Mouse (Mus musculus) kidney, embryonic 16.5 days (tissue): ENCODE measurements around the gene Pax2. TPM values are rescaled to one million over a fixed set of nuclear protein-coding genes. Genes with fewer than 3 reads are reported as not detected.
A peak's percentile ranks its signal among the peaks of the same experiment; 100 is the strongest.

Experiments
- ATAC-seq: fragments of 200-750 bp; cut with Nextera tagmentation; 2 replicates; pipeline ENCODE4 v1.8.0; 2017; ENCODE audit warnings: moderate TSS enrichment; ENCODE audit not compliant: low FRiP score, low TSS enrichment
- H3K27ac ChIP-seq: fragments of 300-500 bp; sonication (generic); 2 replicates; pipeline ENCODE4 v1.5.1; 2014; ENCODE audit warnings: low read length
- H3K27me3 ChIP-seq: fragments of 300-500 bp; sonication (generic); 2 replicates; pipeline ENCODE4 v1.6.1; 2014; ENCODE audit warnings: low read length, control low read depth, mixed read lengths; ENCODE audit not compliant: insufficient read depth
- H3K36me3 ChIP-seq: fragments of 300-500 bp; sonication (generic); 2 replicates; pipeline ENCODE4 v1.6.1; 2014; ENCODE audit warnings: low read length, control low read depth, mixed read lengths; ENCODE audit not compliant: insufficient read depth
- H3K4me1 ChIP-seq: fragments of 300-500 bp; sonication (generic); 2 replicates; pipeline ENCODE4 v1.6.1; 2014; ENCODE audit warnings: low read length, control low read depth, mixed read lengths; ENCODE audit not compliant: insufficient read depth
- H3K4me2 ChIP-seq: fragments of 300-500 bp; sonication (generic); replicated peaks from 2 replicates; pipeline ENCODE4 v1.6.1; 2014; ENCODE audit warnings: low read depth, low read length
- H3K4me3 ChIP-seq: fragments of 300-500 bp; sonication (generic); 2 replicates; pipeline ENCODE4 v1.5.1; 2014; ENCODE audit warnings: mild to moderate bottlenecking, low read length
- H3K9ac ChIP-seq: fragments of 300-500 bp; sonication (generic); replicated peaks from 2 replicates; pipeline ENCODE4 v1.6.1; 2014; ENCODE audit warnings: low read length
- H3K9me3 ChIP-seq: fragments of 300-500 bp; sonication (generic); 2 replicates; pipeline ENCODE4 v1.6.1; 2016; ENCODE audit warnings: low read length, control low read depth
- WGBS: fragments of 180-500 bp; shearing (Covaris S2); extraction: QIAGEN DNeasy Blood & Tissue Kit; methylation state at CpG from one replicate; pipeline ENCODE4 v1.1.7; 2014; 5-methylcytosine and 5-hydroxymethylcytosine counted together
- polyA plus RNA-seq: library from polyadenylated mRNA; unstranded; fragments of >200 nt; fragmentation: Nextera tagmentation; extraction: Ambion mirVana; gene quantifications from 2 replicates; pipeline ENCODE4 v1.2.1, GENCODE M21; 2015

Gene Pax2
- polyA plus RNA-seq: 23.8 and 33.2 TPM in 2 replicates

- Histone ChIP-seq H3K9me3 (no peaks in the 10 kb centered on the region), H3K36me3 (peaks cover 4% of the 10 kb centered on the region; the same call in 1 of the 2 replicates), H3K9ac (peak within 1 kb of the TSS; percentile 93), H3K4me2 (peak within 1 kb of the TSS; percentile 78), H3K27ac (peak within 1 kb of the TSS; percentile 98), H3K4me1 (peaks cover 36% of the 10 kb centered on the region), H3K4me3 (peak within 1 kb of the TSS; percentile 73), H3K27me3 (peaks cover 52% of the 10 kb centered on the region)
- under 1% methylated on average over 48 of the region's 52 CpGs for WGBS
- ATAC-seq: peak; percentile 57
These were observed at the start of gene Pax2 for GRCm38 (mm10) chr19:44755693-44756420. Gene Pax2 (plus strand): TSS chr19:44756045.

GRCm38 (mm10) chr19:44708885-44709284 lies 47.0 kb upstream of the Pax2 start:
- WGBS: 47% methylated on average over 3 of the region's 3 CpGs
- Histone ChIP-seq H3K9me3 (peaks cover 7% of the 10 kb centered on the region; the same call in 1 of the 2 replicates), H3K27me3 (no peaks in the 10 kb centered on the region), H3K27ac (no peak overlapping the region), H3K4me1 (no peaks in the 10 kb centered on the region), H3K4me2 (no peak overlapping the region), H3K36me3 (no peaks in the 10 kb centered on the region), H3K4me3 (no peak overlapping the region), H3K9ac (no peak overlapping the region)
- ATAC-seq: no peak

GRCm38 (mm10) chr19:44716731-44717600 lies 38.9 kb upstream of the Pax2 start:
- no peaks in the 10 kb centered on the region for H3K36me3 ChIP-seq
- peaks cover 7% of the 10 kb centered on the region; the same call in 1 of the 2 replicates for H3K9me3 ChIP-seq
- no peak overlapping the region for H3K9ac ChIP-seq
- WGBS: 76% methylated on average over 22 of the region's 22 CpGs
- H3K27ac ChIP-seq: no peak overlapping the region
- no peak overlapping the region for H3K4me2 ChIP-seq
- H3K27me3 ChIP-seq: peaks cover 16% of the 10 kb centered on the region; the same call in 1 of the 2 replicates
- H3K4me1 ChIP-seq: peaks cover 22% of the 10 kb centered on the region
- ATAC-seq: no peak
- no peak overlapping the region for H3K4me3 ChIP-seq

- no peaks in the 10 kb centered on the region for H3K36me3 ChIP-seq
- peak overlapping the region; percentile 49 for H3K4me3 ChIP-seq
- H3K9me3 ChIP-seq: peaks cover 2% of the 10 kb centered on the region; the same call in 1 of the 2 replicates
- WGBS: 2% methylated on average over 30 of the region's 30 CpGs
- ATAC-seq: peak; percentile 13; the same call in 1 of the 2 replicates
- H3K27ac ChIP-seq: peak overlapping the region; percentile 92
- H3K4me2 ChIP-seq: peak overlapping the region; percentile 94
- H3K27me3 ChIP-seq: peaks cover 34% of the 10 kb centered on the region; the same call in 1 of the 2 replicates
- peaks cover 42% of the 10 kb centered on the region for H3K4me1 ChIP-seq
- H3K9ac ChIP-seq: peak overlapping the region; percentile 69
These were observed 36.3 kb upstream of the Pax2 start for GRCm38 (mm10) chr19:44719292-44720193.

GRCm38 (mm10) chr19:44720194-44720521 lies 35.7 kb upstream of the Pax2 start:
- Histone ChIP-seq H3K27me3 (peaks cover 34% of the 10 kb centered on the region; the same call in 1 of the 2 replicates), H3K27ac (peak overlapping the region; percentile 92), H3K9me3 (peaks cover 2% of the 10 kb centered on the region; the same call in 1 of the 2 replicates), H3K4me1 (peaks cover 44% of the 10 kb centered on the region), H3K4me2 (peak overlapping the region; percentile 94), H3K36me3 (no peaks in the 10 kb centered on the region), H3K4me3 (peak overlapping the region; percentile 49), H3K9ac (peak overlapping the region; percentile 69)
- under 1% methylated on average over 29 of the region's 29 CpGs for WGBS
- ATAC-seq: peak; percentile 67

- Histone ChIP-seq H3K36me3 (no peaks in the 10 kb centered on the region), H3K9ac (peak overlapping the region; percentile 48), H3K27me3 (peaks cover 34% of the 10 kb centered on the region; the same call in 1 of the 2 replicates)
These were observed 32.0 kb upstream of the Pax2 start for GRCm38 (mm10) chr19:44723611-44724440.

GRCm38 (mm10) chr19:44725951-44726791 lies 29.7 kb upstream of the Pax2 start:
- H3K27me3 ChIP-seq: peaks cover 25% of the 10 kb centered on the region; the same call in 1 of the 2 replicates
- peak overlapping the region; percentile 84 for H3K4me2 ChIP-seq
- under 1% methylated on average over 54 of the region's 55 CpGs for WGBS
- H3K4me3 ChIP-seq: peak overlapping the region; percentile 70
- peaks cover 28% of the 10 kb centered on the region for H3K4me1 ChIP-seq
- H3K9me3 ChIP-seq: peaks cover 2% of the 10 kb centered on the region; the same call in 1 of the 2 replicates
- no peaks in the 10 kb centered on the region for H3K36me3 ChIP-seq
- peak overlapping the region; percentile 94 for H3K9ac ChIP-seq
- ATAC-seq: peak; percentile 54; the same call in 1 of the 2 replicates
- H3K27ac ChIP-seq: peak overlapping the region; percentile 86

More at GRCm38 (mm10) chr19:44723611-44724440, 32.0 kb upstream of the Pax2 start:
- H3K27ac ChIP-seq: peak overlapping the region; percentile 66
- peaks cover 50% of the 10 kb centered on the region for H3K4me1 ChIP-seq
- H3K4me2 ChIP-seq: peak overlapping the region; percentile 61
- peaks cover 2% of the 10 kb centered on the region; the same call in 1 of the 2 replicates for H3K9me3 ChIP-seq
- peak overlapping the region; percentile 40 for H3K4me3 ChIP-seq
- WGBS: under 1% methylated on average over 36 of the region's 36 CpGs
- peak; percentile 44 for ATAC-seq

- peak overlapping the region; percentile 48 for H3K9ac ChIP-seq
- peaks cover 49% of the 10 kb centered on the region for H3K27me3 ChIP-seq
- no peak overlapping the region for H3K27ac ChIP-seq
- peak overlapping the region; percentile 58 for H3K4me2 ChIP-seq
- no peak; the same call in 1 of the 2 replicates for ATAC-seq
- no peaks in the 10 kb centered on the region for H3K36me3 ChIP-seq
- WGBS: 1% methylated on average over 20 of the region's 21 CpGs
- peak overlapping the region; percentile 33 for H3K4me3 ChIP-seq
- H3K4me1 ChIP-seq: peaks cover 21% of the 10 kb centered on the region
- H3K9me3 ChIP-seq: no peaks in the 10 kb centered on the region
These were observed 21.7 kb upstream of the Pax2 start for GRCm38 (mm10) chr19:44734116-44734515.
